Mouse (Mus musculus) gonadal fat pad, adult 2 months (tissue): ENCODE results near the gene Ufsp1. TPM values are rescaled to one million over a fixed set of nuclear protein-coding genes. Genes with fewer than 3 reads are reported as not detected.
A peak's percentile ranks its signal among the peaks of the same experiment; 100 is the strongest.
"Not testable (repeated sequence)": the region's sequence is repeated elsewhere in the genome, so short reads cannot be mapped to it uniquely, and the experiment has no call there.

Experiments used
- DNase-seq: peaks from one replicate; pipeline ENCODE4 v3.0.0-alpha.2; 2012; ENCODE audit warnings: low read depth
- polyA plus RNA-seq: library from polyadenylated mRNA; depleted of rRNA; stranded (reverse); fragments of >200 nt; gene quantifications from 2 replicates; pipeline ENCODE4 v1.2.3, GENCODE M21; 2012; rRNA removed

Gene Ufsp1
- 12.7 and 18.3 TPM in 2 replicates for polyA plus RNA-seq

- DNase-seq: peak; percentile 69
Measured at GRCm38 (mm10) chr5:137293839-137294743, at the start of gene Ufsp1. Ufsp1 (plus strand) TSS chr5:137294629.

- DNase-seq: no peak
Measured at GRCm38 (mm10) chr5:137263897-137264720, 30.3 kb upstream of the Ufsp1 start.

- no peak for DNase-seq
Measured at GRCm38 (mm10) chr5:137264787-137265186, 29.6 kb upstream of the Ufsp1 start.

GRCm38 (mm10) chr5:137268131-137268910 lies 26.1 kb upstream of the Ufsp1 start:
- DNase-seq: no peak

DNA sequence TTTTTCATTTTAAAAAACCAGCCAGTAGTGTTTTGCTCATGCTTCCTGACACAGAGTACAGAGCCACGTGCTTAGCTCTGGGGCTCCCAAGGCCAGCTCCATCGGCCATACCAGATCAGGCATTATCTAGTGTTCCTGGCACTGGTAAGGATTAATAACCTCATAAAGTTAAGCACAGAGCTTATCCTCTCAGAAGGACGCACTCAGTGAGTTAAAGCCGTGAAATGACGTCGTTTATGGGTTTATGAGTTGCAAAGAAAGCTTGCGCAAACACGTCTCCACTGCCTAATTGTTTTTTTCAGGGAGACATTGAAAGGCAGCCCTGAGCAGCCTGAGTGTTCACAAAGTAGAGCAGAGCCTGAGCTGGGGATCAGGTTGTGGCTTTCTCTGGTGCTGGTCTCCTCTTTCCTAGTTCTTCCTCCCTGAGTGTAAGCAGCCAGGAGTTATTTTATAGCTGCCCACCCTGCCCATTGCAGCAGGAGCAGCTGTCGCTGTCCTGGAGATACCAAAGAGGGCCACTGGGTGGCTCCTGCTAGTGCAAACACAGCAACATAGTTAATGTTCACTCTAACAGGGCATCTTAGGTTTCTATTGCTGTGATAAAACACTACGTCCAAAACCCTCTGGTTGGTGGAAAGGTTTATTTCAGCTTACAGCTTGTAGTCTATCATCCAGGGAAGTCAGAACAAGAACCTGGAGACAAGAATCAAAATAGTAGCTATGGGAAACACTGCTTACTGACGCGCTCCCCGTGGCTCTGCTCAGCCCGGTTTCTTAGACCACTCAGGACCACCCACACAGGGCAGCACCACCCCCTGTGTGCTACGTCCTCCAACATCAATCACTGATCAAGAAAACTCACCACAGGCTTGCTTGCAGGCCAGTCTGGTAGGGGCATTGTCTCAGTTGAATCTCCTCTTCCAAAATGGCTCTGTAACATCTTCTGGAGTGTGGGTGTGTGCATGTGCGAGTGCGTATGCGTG lies 16.8 kb upstream of the Ufsp1 start:
- DNase-seq: peak; percentile 47

GRCm38 (mm10) chr5:137284411-137284810 lies 10.0 kb upstream of the Ufsp1 start:
- DNase-seq: not testable (repeated sequence)

DNA sequence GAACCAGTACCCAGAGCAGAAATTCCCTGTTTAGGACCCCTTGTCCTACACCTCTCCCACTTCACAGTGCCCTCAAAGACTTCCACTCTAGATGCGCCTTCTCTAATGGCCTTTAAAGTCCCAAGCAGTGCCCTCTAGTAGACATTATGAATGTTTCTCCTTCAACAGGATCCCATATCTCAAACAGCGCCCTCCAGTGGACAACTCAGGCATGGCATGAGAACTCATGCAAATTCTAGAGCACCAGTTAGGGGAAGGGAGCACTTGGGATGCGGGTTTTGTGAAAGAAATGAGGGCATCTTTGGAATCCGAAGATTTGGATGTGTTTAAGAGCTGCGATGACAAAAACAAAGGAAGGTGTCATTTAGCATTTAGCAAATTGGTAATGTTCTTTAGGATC lies 9.4 kb upstream of the Ufsp1 start:
- no peak for DNase-seq

DNA sequence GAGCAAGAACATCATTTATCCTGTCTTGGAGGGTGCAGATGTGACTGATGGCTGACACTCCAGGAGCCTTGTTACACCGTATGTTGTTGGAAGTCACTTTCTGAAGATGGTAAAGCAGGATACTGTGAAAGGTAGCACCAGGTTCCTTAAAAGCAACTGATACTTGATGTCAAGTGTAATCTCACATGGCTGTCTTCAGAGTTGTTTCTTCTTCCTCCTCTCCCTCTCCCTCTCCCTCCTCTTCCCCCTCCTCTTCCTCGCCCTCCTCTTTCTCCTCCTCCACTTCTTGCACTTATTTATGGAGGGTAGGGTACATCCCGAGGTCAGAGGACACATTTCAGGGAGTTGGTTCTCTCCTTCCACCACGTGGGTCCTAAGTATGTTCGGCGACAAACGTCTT lies 8.4 kb upstream of the Ufsp1 start:
- DNase-seq: no peak

GRCm38 (mm10) chr5:137286655-137287031 lies 7.8 kb upstream of the Ufsp1 start:
- no peak for DNase-seq

GRCm38 (mm10) chr5:137287032-137287952 lies 7.1 kb upstream of the Ufsp1 start, which contains the start of gene Ache:
Ache (plus strand) TSS chr5:137287519.
- DNase-seq: no peak

DNA sequence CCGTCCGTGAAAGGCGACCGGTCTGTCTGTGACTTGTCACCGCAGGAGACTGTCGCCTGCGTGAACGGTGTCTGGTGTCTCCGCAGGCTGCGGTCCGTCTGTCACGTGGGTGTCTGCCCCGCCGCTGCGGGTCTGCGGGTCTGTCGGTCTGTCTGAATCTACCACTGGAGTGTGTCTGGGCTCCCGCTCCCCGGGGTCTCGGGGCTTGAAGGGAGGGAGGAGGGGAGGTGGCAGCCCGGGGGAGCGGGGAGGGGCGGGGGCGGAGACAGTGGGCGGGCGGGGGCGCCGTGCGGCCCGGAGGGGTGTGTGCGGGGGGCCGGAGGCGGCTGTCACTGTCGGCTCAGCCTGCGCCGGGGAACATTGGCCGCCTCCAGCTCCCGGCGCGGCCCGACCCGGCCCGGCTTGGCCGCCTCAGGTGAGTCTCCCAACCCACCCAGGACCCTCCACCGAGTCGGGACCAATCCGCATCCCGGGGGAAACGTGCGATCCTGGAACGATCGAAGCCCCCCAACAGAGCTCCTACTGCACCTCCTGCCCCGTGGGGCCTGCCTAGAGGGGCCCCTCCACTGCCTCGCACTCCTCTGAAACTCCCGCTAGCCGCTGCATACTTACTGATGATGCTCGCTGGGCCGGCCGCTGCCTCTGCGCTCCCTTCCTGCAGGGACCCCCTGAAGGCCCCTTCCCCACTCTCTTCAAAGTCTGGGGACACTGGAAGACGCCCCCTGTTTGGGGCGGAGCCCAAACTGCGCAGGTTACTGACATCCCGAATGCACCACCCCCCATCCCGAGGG lies 6.3 kb upstream of the Ufsp1 start:
- DNase-seq: no peak

DNA sequence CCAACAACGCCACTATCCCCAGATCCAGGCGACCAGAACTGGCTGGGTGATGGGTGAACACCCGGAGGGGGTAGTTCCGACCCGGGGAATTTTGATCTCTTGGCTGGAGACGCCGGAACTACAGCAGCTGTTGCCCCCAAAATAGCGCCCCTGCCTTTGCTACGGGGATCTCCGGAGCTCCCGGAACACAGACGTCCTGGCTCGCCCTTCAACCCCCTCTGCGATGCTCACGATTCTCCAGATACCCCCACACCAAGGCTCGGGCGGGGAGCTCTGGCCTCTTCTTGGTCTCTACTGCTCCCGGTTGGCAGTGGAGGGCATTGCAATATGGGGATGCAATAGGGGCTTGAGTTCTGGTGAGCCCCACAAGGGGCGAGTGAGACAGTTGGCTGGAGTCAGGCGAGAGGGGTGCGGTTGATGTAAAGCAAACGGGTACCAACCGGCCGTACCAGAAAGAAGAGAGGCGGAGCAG lies 5.4 kb upstream of the Ufsp1 start:
- no peak for DNase-seq

GRCm38 (mm10) chr5:137289591-137290365 lies 4.7 kb upstream of the Ufsp1 start:
- no peak for DNase-seq

DNA sequence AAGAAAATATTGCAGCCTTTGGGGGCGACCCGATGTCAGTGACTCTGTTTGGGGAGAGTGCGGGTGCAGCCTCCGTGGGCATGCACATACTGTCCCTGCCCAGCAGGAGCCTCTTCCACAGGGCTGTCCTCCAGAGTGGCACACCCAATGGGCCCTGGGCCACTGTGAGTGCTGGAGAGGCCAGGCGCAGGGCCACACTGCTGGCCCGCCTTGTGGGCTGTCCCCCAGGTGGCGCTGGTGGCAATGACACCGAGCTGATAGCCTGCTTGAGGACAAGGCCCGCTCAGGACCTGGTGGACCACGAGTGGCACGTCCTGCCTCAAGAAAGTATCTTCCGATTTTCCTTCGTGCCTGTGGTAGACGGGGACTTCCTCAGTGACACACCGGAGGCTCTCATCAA lies 3.8 kb upstream of the Ufsp1 start:
- no peak for DNase-seq

GRCm38 (mm10) chr5:137291381-137291926 lies 3.0 kb upstream of the Ufsp1 start:
- DNase-seq: no peak

GRCm38 (mm10) chr5:137293282-137293681 lies 1.1 kb upstream of the Ufsp1 start:
- no peak for DNase-seq

- DNase-seq: no peak
Measured at GRCm38 (mm10) chr5:137294744-137295093, 290 bp downstream of the Ufsp1 start.

GRCm38 (mm10) chr5:137295296-137295695 lies 867 bp downstream of the Ufsp1 start:
- no peak for DNase-seq
